Mouse (Mus musculus) c-Kit-negative CD71-positive TER-119-positive erythroid progenitor cells, embryonic 14.5 days (primary cell): ENCODE measurements around the gene Ptpn21.

Source experiments
- DNase-seq: peaks from one replicate; pipeline ENCODE4 v3.0.0-alpha.2; 2013; ENCODE audit warnings: low read depth, low spot score

Ptpn21 gene

DNA sequence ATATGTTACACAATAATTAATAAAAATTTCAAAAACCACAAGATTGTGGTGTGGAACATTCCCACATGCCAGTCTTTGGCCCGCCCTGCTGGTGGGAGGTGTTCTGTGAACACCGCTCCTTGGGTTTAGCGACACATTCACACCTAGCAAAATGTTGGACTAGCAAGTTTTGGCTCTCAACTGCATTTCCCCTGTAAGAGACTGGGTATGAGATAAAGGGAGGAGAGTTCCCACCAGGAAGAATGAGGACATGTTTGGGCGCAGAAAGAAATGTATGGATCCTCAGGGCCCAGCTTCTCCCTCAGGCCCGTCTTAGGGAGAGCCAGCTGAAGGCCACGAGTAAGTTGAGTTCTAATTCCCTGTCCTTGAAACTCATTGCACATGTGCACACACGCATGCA lies 74.6 kb downstream of the Ptpn21 start:
- DNase-seq: no peak

DNA sequence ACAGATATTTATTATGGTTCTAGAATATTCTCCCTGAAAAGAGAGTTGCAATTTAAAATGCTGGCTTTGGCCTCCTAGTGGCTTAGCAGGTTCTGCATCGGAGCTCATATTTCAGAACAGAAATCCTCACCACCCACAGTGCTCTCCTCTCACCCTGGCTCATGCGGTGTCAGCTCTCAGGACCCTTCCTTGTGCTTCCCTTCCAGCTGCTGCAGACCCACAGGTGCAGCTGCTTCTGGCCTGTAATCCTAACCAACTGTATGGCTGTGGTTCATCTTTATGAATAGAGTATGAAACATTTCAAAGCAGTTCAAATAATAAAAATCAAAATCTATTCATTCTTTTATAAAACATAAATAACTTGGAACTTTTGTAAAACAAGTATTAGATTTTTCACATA lies 80.3 kb downstream of the Ptpn21 start:
- no peak for DNase-seq

DNA sequence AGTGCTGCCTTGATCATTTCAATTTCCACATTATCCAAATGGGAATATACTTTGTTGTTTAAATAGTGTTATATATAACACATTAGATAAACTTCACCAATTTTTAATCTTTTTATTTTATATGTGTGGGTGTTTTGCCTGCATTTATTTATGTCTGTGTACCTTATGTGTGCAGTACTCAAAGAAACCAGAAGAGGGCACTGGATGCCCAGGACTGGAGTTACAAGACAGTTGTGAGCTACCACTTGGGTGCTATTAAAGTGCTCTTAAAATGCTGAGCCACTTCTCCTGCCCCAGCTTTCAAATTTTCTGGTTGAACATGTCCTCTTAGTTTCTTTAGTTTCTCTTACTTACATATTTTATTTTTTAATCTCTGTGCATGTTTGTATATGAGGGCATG lies 92.4 kb downstream of the Ptpn21 start:
- DNase-seq: peak; percentile 8

DNA sequence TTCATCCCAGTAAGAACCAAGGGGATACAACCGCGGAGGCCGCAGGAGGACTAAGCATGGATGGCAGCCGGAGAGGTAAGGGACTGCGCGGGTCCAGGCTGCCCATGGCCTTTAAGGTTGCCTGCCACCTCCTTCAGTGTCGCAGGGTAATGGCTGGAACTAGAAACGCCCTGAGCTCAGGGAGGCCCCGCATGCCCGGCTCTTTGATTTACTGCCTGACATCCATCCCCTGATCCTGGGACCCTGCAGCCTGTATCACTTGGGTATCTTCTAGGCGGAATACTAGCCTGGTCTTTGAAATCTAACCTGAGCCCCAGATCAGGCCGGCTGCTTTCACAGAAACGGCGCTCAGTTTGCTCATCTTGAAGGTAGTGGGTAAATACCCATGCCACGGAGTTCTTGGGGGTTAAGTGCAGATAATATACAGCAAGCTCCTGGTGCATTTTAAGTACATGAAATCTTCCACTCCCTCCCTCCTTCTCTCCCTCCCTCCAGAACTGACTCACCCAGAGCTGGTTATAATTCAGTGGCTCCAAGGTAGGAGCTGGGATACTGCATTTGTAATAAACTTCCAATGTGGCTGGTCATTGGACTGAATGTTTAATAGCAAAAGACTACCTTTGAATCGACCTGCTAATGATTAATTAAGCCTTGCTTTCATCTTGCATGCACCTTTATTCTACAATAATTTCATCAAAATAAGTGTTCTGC lies 108.8 kb downstream of the Ptpn21 start:
- no peak for DNase-seq

DNA sequence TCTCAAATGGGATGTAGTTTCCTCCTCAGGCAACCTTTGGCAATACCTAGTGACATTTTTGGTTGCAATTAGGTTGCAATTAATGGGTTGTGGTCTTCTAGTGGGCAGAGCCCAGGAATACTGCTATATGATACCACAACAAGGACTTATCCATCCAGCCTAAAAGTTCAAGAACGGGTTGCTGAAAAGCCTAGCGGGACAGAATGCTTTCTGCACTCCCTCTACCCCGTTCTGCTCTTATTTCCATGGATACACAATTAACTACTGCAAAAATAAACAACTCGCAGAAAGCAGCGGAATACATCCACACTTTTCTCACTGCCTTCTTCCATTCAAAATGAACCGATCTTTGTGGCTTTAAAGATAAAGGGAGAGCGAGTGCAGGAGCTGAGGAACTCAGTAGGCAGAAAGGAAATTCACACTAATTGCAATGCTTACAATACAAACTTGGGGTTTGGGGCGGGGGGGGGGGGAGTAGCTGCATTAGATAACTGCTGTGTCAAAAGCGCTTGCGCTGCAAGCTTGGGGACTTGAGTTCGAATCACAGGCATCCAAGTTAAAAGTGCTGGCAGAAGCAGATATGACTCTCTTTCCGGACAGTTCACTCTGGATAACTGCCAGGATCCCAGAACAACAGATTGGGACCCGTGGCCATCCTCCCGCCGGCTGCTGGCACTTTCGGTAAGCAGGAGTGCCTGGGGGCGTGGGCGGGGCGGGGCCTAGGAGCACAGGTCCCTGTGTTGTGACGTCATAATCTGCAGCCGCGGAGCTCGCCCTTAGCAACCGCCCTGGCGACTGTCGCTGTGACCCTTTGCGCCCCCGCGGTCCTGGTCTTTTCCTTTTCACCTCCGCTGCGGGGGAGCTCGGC lies 109.6 kb downstream of the Ptpn21 start, which contains the start of gene Spata7:
TSS of gene Spata7 (plus strand) at position 766 of the 868 bp plus-strand sequence.
- peak; percentile 54 for DNase-seq
